Mouse (Mus musculus) ovary, adult 18-20 months (tissue): ENCODE data around the gene Mfrp.
"Not testable (repeated sequence)": the region's sequence is repeated elsewhere in the genome, so short reads cannot be mapped to it uniquely, and the experiment has no call there.

Source experiments
- DNase-seq: peaks from one replicate; pipeline ENCODE4 v3.0.0; 2022; ENCODE audit warnings: low spot score, mixed read lengths

Mfrp gene

GRCm38 (mm10) chr9:44106182-44106581 is 4.7 kb downstream of the Mfrp start:
- DNase-seq, result no peak

- DNase-seq, result no peak
These were observed 5.1 kb downstream of the Mfrp start for GRCm38 (mm10) chr9:44106596-44106995.

- peak; percentile 78 for DNase-seq
These were observed 5.6 kb downstream of the Mfrp start, which contains the start of gene C1qtnf5 for GRCm38 (mm10) chr9:44107110-44107509. TSS of gene C1qtnf5 (plus strand) at chr9:44107245.

GRCm38 (mm10) chr9:44107557-44108179 is 6.1 kb downstream of the Mfrp start:
- peak; percentile 63 for DNase-seq

- DNase-seq, result no peak
These were observed 6.9 kb downstream of the Mfrp start for GRCm38 (mm10) chr9:44108269-44109055.

GRCm38 (mm10) chr9:44109360-44110095 is 8.0 kb downstream of the Mfrp start:
- peak; percentile 32 for DNase-seq

GRCm38 (mm10) chr9:44111909-44112308 is 10.4 kb downstream of the Mfrp start:
- DNase-seq, result not testable (repeated sequence)

- peak; percentile 95 for DNase-seq
These were observed 11.7 kb downstream of the Mfrp start, which contains the start of the genes Gm49380 and Rnf26 for GRCm38 (mm10) chr9:44113105-44113789. TSS of gene Gm49380 (minus strand) at chr9:44113500. TSS of gene Rnf26 (minus strand) at chr9:44113517.

GRCm38 (mm10) chr9:44114453-44114852 is 12.9 kb downstream of the Mfrp start:
- DNase-seq, result no peak

- no peak for DNase-seq
These were observed 14.1 kb downstream of the Mfrp start for GRCm38 (mm10) chr9:44115599-44115998.

- DNase-seq, result no peak
These were observed 14.7 kb downstream of the Mfrp start for GRCm38 (mm10) chr9:44116182-44116581.

- DNase-seq, result no peak
These were observed 17.5 kb downstream of the Mfrp start for GRCm38 (mm10) chr9:44119011-44119410.

- DNase-seq, result no peak
These were observed 18.5 kb downstream of the Mfrp start for GRCm38 (mm10) chr9:44119948-44120465.

- DNase-seq, result no peak
These were observed 22.8 kb downstream of the Mfrp start for GRCm38 (mm10) chr9:44124317-44124716.

GRCm38 (mm10) chr9:44125026-44125425 is 23.5 kb downstream of the Mfrp start:
- no peak for DNase-seq

- no peak for DNase-seq
These were observed 24.3 kb downstream of the Mfrp start for GRCm38 (mm10) chr9:44125546-44126428.

- DNase-seq, result no peak
These were observed 25.2 kb downstream of the Mfrp start for GRCm38 (mm10) chr9:44126746-44127145.

GRCm38 (mm10) chr9:44127351-44127801 is 25.8 kb downstream of the Mfrp start:
- no peak for DNase-seq

GRCm38 (mm10) chr9:44129633-44130032 is 28.1 kb downstream of the Mfrp start:
- no peak for DNase-seq

GRCm38 (mm10) chr9:44130034-44130433 is 28.5 kb downstream of the Mfrp start:
- peak; percentile 59 for DNase-seq
